Mouse (Mus musculus): Measurements from ENCODE around the gene Gm15557. TPM values are rescaled to one million over a fixed set of nuclear protein-coding genes. Genes with fewer than 3 reads are reported as not detected.
A peak's percentile ranks its signal among the peaks of the same experiment; 100 is the strongest.

Gene Gm15557
- polyA plus RNA-seq, 1 experiment from 2014 or later: not detected

- no peaks in the 10 kb centered on the region for H3K9me3 ChIP-seq
- under 1% methylated on average over 58 of the region's 59 CpGs for WGBS
- H3K27me3 ChIP-seq: no peaks in the 10 kb centered on the region
- H3K9ac ChIP-seq: peak within 1 kb of the TSS; percentile 100
- peak within 1 kb of the TSS; percentile 89 for H3K27ac ChIP-seq
- peak within 1 kb of the TSS; percentile 96 for H3K4me3 ChIP-seq
- peaks cover 13% of the 10 kb centered on the region for H3K4me1 ChIP-seq
- H3K36me3 ChIP-seq: peaks cover 13% of the 10 kb centered on the region; the same call in 1 of the 2 replicates
- ATAC-seq (ENCODE audit: insufficient number of reproducible peaks, insufficient read depth, low FRiP score, low TSS enrichment, low read depth): peak; percentile 93
- H3K4me2 ChIP-seq: peak within 1 kb of the TSS; percentile 66
Measured at GRCm38 (mm10) chr2:155956134-155957059, 15.9 kb downstream of the Gm15557 start, which contains the start of gene Cep250. Cep250 (plus strand) TSS chr2:155956458.

GRCm38 (mm10) chr2:155959981-155960380 lies 19.5 kb downstream of the Gm15557 start:
- Histone ChIP-seq H3K27ac (no peak overlapping the region), H3K36me3 (peaks cover 45% of the 10 kb centered on the region), H3K9ac (no peak overlapping the region), H3K4me2 (no peak overlapping the region), H3K4me3 (no peak overlapping the region), H3K4me1 (peaks cover 13% of the 10 kb centered on the region), H3K9me3 (no peaks in the 10 kb centered on the region), H3K27me3 (no peaks in the 10 kb centered on the region)
- no peak for ATAC-seq (ENCODE audit: insufficient number of reproducible peaks, insufficient read depth, low FRiP score, low TSS enrichment, low read depth)
- WGBS: 92% methylated on average over 5 of the region's 5 CpGs

- ATAC-seq (ENCODE audit: insufficient number of reproducible peaks, insufficient read depth, low FRiP score, low TSS enrichment, low read depth): no peak
- WGBS: 77% methylated on average over 10 of the region's 10 CpGs
- Histone ChIP-seq H3K4me3 (no peak overlapping the region), H3K27me3 (no peaks in the 10 kb centered on the region), H3K9me3 (no peaks in the 10 kb centered on the region), H3K4me2 (no peak overlapping the region), H3K9ac (no peak overlapping the region), H3K36me3 (peaks cover 61% of the 10 kb centered on the region), H3K4me1 (peaks cover 13% of the 10 kb centered on the region), H3K27ac (no peak overlapping the region)
Measured at GRCm38 (mm10) chr2:155961862-155962261, 21.3 kb downstream of the Gm15557 start.

- no peak overlapping the region for H3K27ac ChIP-seq
- H3K9ac ChIP-seq: no peak overlapping the region
- no peak for ATAC-seq (ENCODE audit: insufficient number of reproducible peaks, insufficient read depth, low FRiP score, low TSS enrichment, low read depth)
- peaks cover 72% of the 10 kb centered on the region for H3K36me3 ChIP-seq
- no peak overlapping the region for H3K4me3 ChIP-seq
- H3K27me3 ChIP-seq: no peaks in the 10 kb centered on the region
- no peak overlapping the region for H3K4me2 ChIP-seq
- H3K9me3 ChIP-seq: no peaks in the 10 kb centered on the region
- H3K4me1 ChIP-seq: peaks cover 5% of the 10 kb centered on the region; the same call in 1 of the 2 replicates
- 31% methylated on average over 1 of the region's 1 CpGs for WGBS
Measured at GRCm38 (mm10) chr2:155962991-155963390, 22.5 kb downstream of the Gm15557 start.

GRCm38 (mm10) chr2:155973348-155973747 lies 32.8 kb downstream of the Gm15557 start:
- Histone ChIP-seq H3K27ac (no peak overlapping the region), H3K4me1 (no peaks in the 10 kb centered on the region), H3K27me3 (no peaks in the 10 kb centered on the region), H3K4me2 (no peak overlapping the region), H3K9ac (no peak overlapping the region), H3K36me3 (peaks cover 89% of the 10 kb centered on the region), H3K4me3 (no peak overlapping the region), H3K9me3 (no peaks in the 10 kb centered on the region)
- no peak for ATAC-seq (ENCODE audit: insufficient number of reproducible peaks, insufficient read depth, low FRiP score, low TSS enrichment, low read depth)
- WGBS: 78% methylated on average over 6 of the region's 6 CpGs

GRCm38 (mm10) chr2:155974087-155974731 lies 33.7 kb downstream of the Gm15557 start:
- no peak overlapping the region for H3K4me2 ChIP-seq
- H3K9me3 ChIP-seq: no peaks in the 10 kb centered on the region
- no peak overlapping the region for H3K27ac ChIP-seq
- H3K9ac ChIP-seq: no peak overlapping the region
- H3K4me3 ChIP-seq: no peak overlapping the region
- 81% methylated on average over 14 of the region's 14 CpGs for WGBS
- peaks cover 87% of the 10 kb centered on the region for H3K36me3 ChIP-seq
- ATAC-seq (ENCODE audit: insufficient number of reproducible peaks, insufficient read depth, low FRiP score, low TSS enrichment, low read depth): no peak
- no peaks in the 10 kb centered on the region for H3K4me1 ChIP-seq
- no peaks in the 10 kb centered on the region for H3K27me3 ChIP-seq

- Histone ChIP-seq H3K27me3 (no peaks in the 10 kb centered on the region), H3K4me1 (no peaks in the 10 kb centered on the region), H3K27ac (no peak overlapping the region), H3K9me3 (no peaks in the 10 kb centered on the region), H3K4me3 (no peak overlapping the region), H3K9ac (no peak overlapping the region), H3K36me3 (peaks cover 91% of the 10 kb centered on the region), H3K4me2 (no peak overlapping the region)
- 85% methylated on average over 5 of the region's 5 CpGs for WGBS
- ATAC-seq (ENCODE audit: insufficient number of reproducible peaks, insufficient read depth, low FRiP score, low TSS enrichment, low read depth): no peak
Measured at GRCm38 (mm10) chr2:155979328-155979991, 38.9 kb downstream of the Gm15557 start.

GRCm38 (mm10) chr2:155985776-155986175 lies 45.2 kb downstream of the Gm15557 start:
- no peak overlapping the region for H3K4me2 ChIP-seq
- no peaks in the 10 kb centered on the region for H3K4me1 ChIP-seq
- H3K27me3 ChIP-seq: no peaks in the 10 kb centered on the region
- H3K4me3 ChIP-seq: no peak overlapping the region
- H3K27ac ChIP-seq: no peak overlapping the region
- ATAC-seq (ENCODE audit: insufficient number of reproducible peaks, insufficient read depth, low FRiP score, low TSS enrichment, low read depth): no peak
- H3K9ac ChIP-seq: no peak overlapping the region
- WGBS: 84% methylated on average over 7 of the region's 7 CpGs
- H3K9me3 ChIP-seq: no peaks in the 10 kb centered on the region
- peaks cover 99% of the 10 kb centered on the region for H3K36me3 ChIP-seq

- no peaks in the 10 kb centered on the region for H3K4me1 ChIP-seq
- H3K27me3 ChIP-seq: no peaks in the 10 kb centered on the region
- H3K9me3 ChIP-seq: no peaks in the 10 kb centered on the region
- H3K36me3 ChIP-seq: peaks cover 99% of the 10 kb centered on the region
- H3K4me2 ChIP-seq: no peak overlapping the region
- no peak for ATAC-seq (ENCODE audit: insufficient number of reproducible peaks, insufficient read depth, low FRiP score, low TSS enrichment, low read depth)
- no peak overlapping the region for H3K27ac ChIP-seq
- H3K4me3 ChIP-seq: no peak overlapping the region
- H3K9ac ChIP-seq: no peak overlapping the region
- 96% methylated on average over 6 of the region's 6 CpGs for WGBS
Measured at GRCm38 (mm10) chr2:155987131-155987530, 46.6 kb downstream of the Gm15557 start.

GRCm38 (mm10) chr2:155989085-155989484 lies 48.6 kb downstream of the Gm15557 start:
- H3K36me3 ChIP-seq: peaks cover 99% of the 10 kb centered on the region
- WGBS: 85% methylated on average over 4 of the region's 4 CpGs
- H3K9ac ChIP-seq: no peak overlapping the region
- H3K4me3 ChIP-seq: no peak overlapping the region
- H3K4me1 ChIP-seq: no peaks in the 10 kb centered on the region
- ATAC-seq (ENCODE audit: insufficient number of reproducible peaks, insufficient read depth, low FRiP score, low TSS enrichment, low read depth): no peak
- no peak overlapping the region for H3K4me2 ChIP-seq
- no peaks in the 10 kb centered on the region for H3K27me3 ChIP-seq
- no peak overlapping the region for H3K27ac ChIP-seq
- H3K9me3 ChIP-seq: no peaks in the 10 kb centered on the region

GRCm38 (mm10) chr2:155991151-155991550 lies 50.6 kb downstream of the Gm15557 start:
- Histone ChIP-seq H3K4me3 (no peak overlapping the region), H3K4me2 (no peak overlapping the region), H3K9ac (no peak overlapping the region), H3K27me3 (no peaks in the 10 kb centered on the region), H3K27ac (no peak overlapping the region), H3K36me3 (peaks cover 99% of the 10 kb centered on the region), H3K9me3 (no peaks in the 10 kb centered on the region), H3K4me1 (no peaks in the 10 kb centered on the region)
- 93% methylated on average over 10 of the region's 10 CpGs for WGBS
- no peak for ATAC-seq (ENCODE audit: insufficient number of reproducible peaks, insufficient read depth, low FRiP score, low TSS enrichment, low read depth)

Measured in embryonic facial prominence, embryonic 13.5 days (tissue).